Mouse (Mus musculus): ENCODE results near the gene Cldn10. TPM values are rescaled to one million over a fixed set of nuclear protein-coding genes. Genes with fewer than 3 reads are reported as not detected.

Gene Cldn10
- polyA plus RNA-seq, 1 experiment from 2014 or later, result 1.5 TPM

DNA sequence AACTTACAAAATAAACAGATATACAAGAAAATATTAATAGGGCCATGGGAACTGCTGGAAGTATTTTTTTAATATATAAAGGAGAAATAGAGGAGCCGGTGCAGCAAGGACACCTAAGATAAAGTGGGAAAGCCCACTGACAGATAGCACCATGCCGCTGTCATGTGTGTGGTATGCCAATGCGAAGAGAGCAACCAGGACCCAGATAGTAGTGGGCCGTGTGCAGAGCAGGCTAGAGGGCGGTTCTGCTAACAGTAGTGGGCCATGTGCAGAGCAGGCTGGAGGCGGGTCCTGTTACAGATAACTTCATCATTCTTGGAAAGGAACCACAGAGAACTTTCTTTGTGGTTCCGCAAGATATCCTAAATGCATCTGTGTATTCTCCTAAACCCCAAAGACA lies 49.0 kb downstream of the Cldn10 start:
- TF ChIP-seq CTCF (IDR thresholded peaks at IDR 0.05; ENCODE audit: low read depth), result no peak
- Histone ChIP-seq H3K4me2 (replicated peaks; ENCODE audit: low read depth) (no peak overlapping the region), H3K4me1 (replicated peaks; ENCODE audit: control insufficient read depth, insufficient read depth, low read length) (no peaks in the 10 kb centered on the region), H3K27ac (ENCODE audit: low read depth, low read length) (no peak overlapping the region), H3K9me3 (ENCODE audit: control insufficient read depth) (no peaks in the 10 kb centered on the region), H3K27me3 (replicated peaks; ENCODE audit: control insufficient read depth, insufficient read depth, low read length) (no peaks in the 10 kb centered on the region), H3K36me3 (ENCODE audit: control insufficient read depth, insufficient read depth) (no peaks in the 10 kb centered on the region), H3K4me3 (ENCODE audit: low read depth, low read length) (no peak overlapping the region), H3K9ac (ENCODE audit: low read depth, low read length) (no peak overlapping the region)
- 88% methylated on average over 7 of the region's 7 CpGs for WGBS
- ATAC-seq, result no peak

DNA sequence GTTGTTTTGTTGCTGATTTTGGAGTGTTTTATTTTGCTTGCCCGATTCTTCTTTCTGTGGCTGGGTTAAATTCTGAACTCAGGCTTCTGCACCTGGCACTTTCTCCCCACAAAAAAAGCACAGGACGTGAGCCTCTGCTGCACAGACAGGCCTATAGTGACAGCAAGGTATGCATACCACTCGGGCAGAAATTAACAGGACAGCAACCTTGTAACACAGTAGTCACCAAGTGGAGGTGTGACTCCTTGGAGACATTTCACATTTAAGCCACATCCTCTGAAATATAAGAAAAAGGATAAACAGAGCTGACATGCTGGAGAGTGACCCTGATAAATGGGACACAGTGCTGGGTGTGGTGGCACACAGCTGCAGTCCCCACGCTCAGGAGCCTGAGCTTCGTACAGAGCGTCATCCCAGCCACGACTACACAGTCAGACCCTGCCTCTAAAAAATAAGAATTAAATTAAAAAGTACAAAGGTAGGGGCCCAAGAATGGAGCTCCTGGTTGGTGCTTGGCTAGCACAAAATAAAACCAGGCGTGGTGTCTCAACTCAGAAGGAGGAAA lies 50.9 kb downstream of the Cldn10 start:
- 47% methylated on average over 8 of the region's 8 CpGs for WGBS
- Histone ChIP-seq H3K27me3 (replicated peaks; ENCODE audit: control insufficient read depth, insufficient read depth, low read length) (no peaks in the 10 kb centered on the region), H3K4me3 (ENCODE audit: low read depth, low read length) (no peak overlapping the region), H3K9me3 (ENCODE audit: control insufficient read depth) (no peaks in the 10 kb centered on the region), H3K27ac (ENCODE audit: low read depth, low read length) (no peak overlapping the region), H3K36me3 (ENCODE audit: control insufficient read depth, insufficient read depth) (no peaks in the 10 kb centered on the region), H3K4me2 (replicated peaks; ENCODE audit: low read depth) (no peak overlapping the region), H3K4me1 (replicated peaks; ENCODE audit: control insufficient read depth, insufficient read depth, low read length) (no peaks in the 10 kb centered on the region), H3K9ac (ENCODE audit: low read depth, low read length) (no peak overlapping the region)
- TF ChIP-seq CTCF (IDR thresholded peaks at IDR 0.05; ENCODE audit: low read depth), result no peak
- ATAC-seq, result no peak

DNA sequence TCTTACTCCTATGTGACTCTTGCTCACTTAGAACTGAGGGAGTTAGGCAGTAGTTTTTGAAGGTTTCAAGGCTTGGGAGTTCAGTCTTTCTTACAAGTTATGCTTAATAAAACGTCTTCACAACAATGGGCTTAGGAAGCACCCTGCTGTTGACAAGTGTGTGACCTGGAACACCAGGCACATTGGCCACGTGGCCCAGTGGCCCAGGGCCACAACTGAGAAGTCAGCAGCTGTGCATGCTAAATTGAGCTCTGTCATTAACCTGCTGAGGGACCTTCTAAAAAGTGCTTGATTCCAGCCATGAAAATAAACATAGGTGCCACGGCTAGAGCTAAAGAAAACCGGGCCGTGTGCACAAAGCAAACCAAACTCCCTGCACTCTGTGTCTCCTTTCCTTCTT lies 51.7 kb downstream of the Cldn10 start:
- no peak for TF ChIP-seq CTCF (IDR thresholded peaks at IDR 0.05; ENCODE audit: low read depth)
- Histone ChIP-seq H3K36me3 (ENCODE audit: control insufficient read depth, insufficient read depth) (no peaks in the 10 kb centered on the region), H3K9me3 (ENCODE audit: control insufficient read depth) (no peaks in the 10 kb centered on the region), H3K4me1 (replicated peaks; ENCODE audit: control insufficient read depth, insufficient read depth, low read length) (no peaks in the 10 kb centered on the region), H3K9ac (ENCODE audit: low read depth, low read length) (no peak overlapping the region), H3K4me2 (replicated peaks; ENCODE audit: low read depth) (no peak overlapping the region), H3K4me3 (ENCODE audit: low read depth, low read length) (no peak overlapping the region), H3K27ac (ENCODE audit: low read depth, low read length) (no peak overlapping the region), H3K27me3 (replicated peaks; ENCODE audit: control insufficient read depth, insufficient read depth, low read length) (no peaks in the 10 kb centered on the region)
- no peak for ATAC-seq
- 63% methylated on average over 5 of the region's 5 CpGs for WGBS

DNA sequence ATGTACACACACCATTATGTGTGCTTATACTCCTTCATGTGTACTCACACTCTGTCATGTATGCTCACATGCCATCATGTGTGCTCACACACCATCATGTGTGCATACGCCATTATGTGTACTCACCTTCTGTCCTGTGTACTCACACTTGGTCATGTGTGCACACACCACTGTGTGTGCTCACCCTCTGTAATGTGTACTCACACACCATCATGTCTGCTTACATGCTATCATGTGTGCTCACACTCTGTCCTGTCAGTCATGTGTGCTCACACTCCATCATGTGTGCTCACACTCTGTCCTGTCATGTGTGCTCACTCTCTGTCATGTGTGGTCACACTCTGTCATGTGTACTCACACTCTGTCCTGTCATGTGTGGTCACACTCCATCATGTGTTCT lies 52.3 kb downstream of the Cldn10 start:
- H3K27ac ChIP-seq (ENCODE audit: low read depth, low read length), result no peak overlapping the region
- no peak for TF ChIP-seq CTCF (IDR thresholded peaks at IDR 0.05; ENCODE audit: low read depth)
- no peaks in the 10 kb centered on the region for H3K27me3 ChIP-seq (replicated peaks; ENCODE audit: control insufficient read depth, insufficient read depth, low read length)
- H3K4me3 ChIP-seq (ENCODE audit: low read depth, low read length), result no peak overlapping the region
- H3K36me3 ChIP-seq (ENCODE audit: control insufficient read depth, insufficient read depth), result no peaks in the 10 kb centered on the region
- no peaks in the 10 kb centered on the region for H3K4me1 ChIP-seq (replicated peaks; ENCODE audit: control insufficient read depth, insufficient read depth, low read length)
- H3K4me2 ChIP-seq (replicated peaks; ENCODE audit: low read depth), result no peak overlapping the region
- H3K9ac ChIP-seq (ENCODE audit: low read depth, low read length), result no peak overlapping the region
- ATAC-seq, result no peak
- 96% methylated on average over 1 of the region's 1 CpGs for WGBS
- H3K9me3 ChIP-seq (ENCODE audit: control insufficient read depth), result no peaks in the 10 kb centered on the region

DNA sequence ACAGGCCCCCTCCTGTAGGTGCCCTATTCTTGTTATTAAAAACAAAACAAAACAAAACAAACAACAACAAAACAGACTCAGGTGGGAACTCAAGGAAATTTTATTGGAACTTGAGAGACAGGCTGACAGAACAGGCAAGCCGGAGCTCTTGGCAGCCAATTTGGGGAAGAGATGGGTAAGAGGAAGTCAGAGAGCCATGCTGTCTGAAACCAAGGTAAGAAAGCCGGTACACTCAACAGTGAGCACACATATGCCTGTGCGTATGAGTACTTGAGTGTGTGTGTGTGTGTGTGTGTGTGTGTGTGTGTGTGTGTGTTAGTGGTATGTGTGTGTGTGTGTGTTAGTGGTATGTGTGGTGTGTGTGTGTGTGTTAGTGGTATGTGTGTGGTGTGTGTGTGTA lies 54.6 kb downstream of the Cldn10 start:
- Histone ChIP-seq H3K27ac (ENCODE audit: low read depth, low read length) (no peak overlapping the region), H3K4me2 (replicated peaks; ENCODE audit: low read depth) (no peak overlapping the region), H3K36me3 (ENCODE audit: control insufficient read depth, insufficient read depth) (no peaks in the 10 kb centered on the region), H3K9ac (ENCODE audit: low read depth, low read length) (no peak overlapping the region), H3K9me3 (ENCODE audit: control insufficient read depth) (no peaks in the 10 kb centered on the region), H3K4me1 (replicated peaks; ENCODE audit: control insufficient read depth, insufficient read depth, low read length) (no peaks in the 10 kb centered on the region), H3K27me3 (replicated peaks; ENCODE audit: control insufficient read depth, insufficient read depth, low read length) (no peaks in the 10 kb centered on the region), H3K4me3 (ENCODE audit: low read depth, low read length) (no peak overlapping the region)
- TF ChIP-seq CTCF (IDR thresholded peaks at IDR 0.05; ENCODE audit: low read depth), result no peak
- ATAC-seq, result no peak
- 82% methylated on average over 3 of the region's 3 CpGs for WGBS

DNA sequence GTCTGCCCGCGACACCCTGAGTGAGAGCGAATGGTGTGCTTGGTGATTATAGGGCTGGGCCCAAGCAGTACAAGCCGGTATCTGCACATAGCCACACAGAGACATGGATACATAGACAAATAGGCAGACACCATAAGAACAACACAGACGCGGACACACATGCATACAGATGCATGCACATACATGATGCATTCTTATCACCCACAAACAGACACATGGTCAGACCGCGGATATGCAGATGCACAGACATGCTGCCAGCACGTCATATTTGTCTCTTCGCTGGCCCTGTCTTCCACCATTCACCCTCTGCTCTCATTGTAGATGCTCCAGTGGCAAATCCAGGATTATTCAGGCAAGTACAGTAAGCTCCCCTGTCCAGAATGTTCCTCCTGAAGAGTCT lies 59.1 kb downstream of the Cldn10 start:
- whole genome bisulfite sequencing, result 95% methylated on average over 10 of the region's 10 CpGs
- H3K4me3 ChIP-seq (ENCODE audit: low read depth, low read length), result no peak overlapping the region
- no peaks in the 10 kb centered on the region for H3K27me3 ChIP-seq (replicated peaks; ENCODE audit: control insufficient read depth, insufficient read depth, low read length)
- no peaks in the 10 kb centered on the region for H3K36me3 ChIP-seq (ENCODE audit: control insufficient read depth, insufficient read depth)
- H3K4me2 ChIP-seq (replicated peaks; ENCODE audit: low read depth), result no peak overlapping the region
- H3K9ac ChIP-seq (ENCODE audit: low read depth, low read length), result no peak overlapping the region
- no peaks in the 10 kb centered on the region for H3K4me1 ChIP-seq (replicated peaks; ENCODE audit: control insufficient read depth, insufficient read depth, low read length)
- H3K27ac ChIP-seq (ENCODE audit: low read depth, low read length), result no peak overlapping the region
- ATAC-seq, result no peak
- no peak for TF ChIP-seq CTCF (IDR thresholded peaks at IDR 0.05; ENCODE audit: low read depth)
- H3K9me3 ChIP-seq (ENCODE audit: control insufficient read depth), result no peaks in the 10 kb centered on the region

DNA sequence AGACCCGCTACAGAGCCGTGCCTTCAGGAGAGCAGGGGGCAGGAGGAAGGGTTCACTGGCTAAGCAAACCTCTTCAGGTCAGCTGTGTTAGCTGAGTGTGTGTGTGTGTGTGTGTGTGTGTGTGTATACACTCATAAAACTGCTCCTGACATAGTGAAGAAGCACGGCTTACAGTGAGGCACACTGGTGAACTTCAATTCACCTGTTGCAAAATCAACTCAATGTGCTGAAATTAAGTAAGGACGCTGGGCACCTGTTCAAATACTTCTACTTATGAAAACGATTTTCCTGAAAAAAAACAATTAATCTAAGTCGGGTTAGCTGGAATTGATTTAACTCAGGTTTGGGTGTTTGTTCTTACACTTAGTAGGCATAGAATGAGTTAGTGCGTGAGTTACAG lies 60.5 kb downstream of the Cldn10 start:
- Histone ChIP-seq H3K27ac (ENCODE audit: low read depth, low read length) (no peak overlapping the region), H3K4me1 (replicated peaks; ENCODE audit: control insufficient read depth, insufficient read depth, low read length) (no peaks in the 10 kb centered on the region), H3K4me2 (replicated peaks; ENCODE audit: low read depth) (no peak overlapping the region), H3K9ac (ENCODE audit: low read depth, low read length) (no peak overlapping the region), H3K9me3 (ENCODE audit: control insufficient read depth) (no peaks in the 10 kb centered on the region), H3K4me3 (ENCODE audit: low read depth, low read length) (no peak overlapping the region), H3K27me3 (replicated peaks; ENCODE audit: control insufficient read depth, insufficient read depth, low read length) (no peaks in the 10 kb centered on the region), H3K36me3 (ENCODE audit: control insufficient read depth, insufficient read depth) (no peaks in the 10 kb centered on the region)
- 45% methylated on average over 7 of the region's 7 CpGs for WGBS
- ATAC-seq, result peak; percentile 33; the same call in 1 of the 2 replicates
- TF ChIP-seq CTCF (IDR thresholded peaks at IDR 0.05; ENCODE audit: low read depth), result no peak
